Mouse (Mus musculus): Measurements from ENCODE around the gene Nln.

The Nln gene

GRCm38 (mm10) chr13:104109288-104109815, at the start of gene Nln, which contains the start of gene Sgtb:
Gene Nln, minus strand, starts transcription at chr13:104109614.
Gene Sgtb, plus strand, starts transcription at chr13:104109741.
- DNase-seq (ENCODE audit: low spot score in 2 of 2) = peak; percentile 70 to 71

- DNase-seq (ENCODE audit: low spot score in 2 of 2) = no peak
Measured at GRCm38 (mm10) chr13:104155686-104156085, 46.3 kb upstream of the Nln start.

GRCm38 (mm10) chr13:104155106-104155505, 45.7 kb upstream of the Nln start:
- no peak for DNase-seq (ENCODE audit: low spot score in 2 of 2)

DNA sequence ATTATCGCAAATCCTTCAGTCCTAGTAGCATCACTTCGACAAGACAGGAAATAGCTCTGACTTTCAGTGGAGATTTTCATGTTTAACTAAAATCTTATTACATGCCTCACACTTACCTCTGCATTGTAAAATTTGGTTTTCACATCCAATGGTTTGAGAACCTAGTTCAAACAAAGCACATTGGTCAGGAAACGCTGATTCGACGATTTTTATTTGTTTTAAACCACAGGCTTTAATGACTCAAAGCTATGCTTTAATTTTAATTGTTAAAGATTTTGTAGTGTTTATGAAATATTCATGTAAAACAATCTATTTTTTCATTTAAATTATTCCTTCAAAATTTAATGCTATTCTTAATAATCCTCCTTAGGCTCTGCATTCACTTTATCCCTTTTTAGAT, 44.8 kb upstream of the Nln start:
- no peak for DNase-seq (ENCODE audit: low spot score in 2 of 2)

DNA sequence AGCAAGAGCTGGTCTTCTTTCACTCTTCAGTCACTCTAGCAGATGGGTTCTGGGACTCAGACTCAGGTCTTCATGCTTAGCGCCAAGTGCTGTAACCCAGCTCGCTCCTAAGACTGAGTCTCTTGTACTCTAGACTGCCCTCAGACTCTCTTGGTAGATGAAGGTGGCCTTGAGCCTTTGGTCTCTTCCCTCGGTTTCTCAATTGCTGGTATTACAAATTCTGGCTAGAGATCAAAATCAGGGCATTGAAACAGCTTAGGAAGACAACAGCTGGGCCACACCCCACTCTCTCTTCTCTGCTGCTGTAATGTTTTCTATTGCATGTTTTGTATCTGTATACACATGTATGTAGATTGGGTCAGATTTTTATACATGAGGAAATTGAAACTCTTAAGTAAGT, 36.2 kb upstream of the Nln start:
- DNase-seq (ENCODE audit: low spot score in 2 of 2) = no peak

GRCm38 (mm10) chr13:104144871-104145270, 35.5 kb upstream of the Nln start:
- no peak for DNase-seq (ENCODE audit: low spot score in 2 of 2)

GRCm38 (mm10) chr13:104139369-104140209, 30.2 kb upstream of the Nln start:
- peak; percentile 69 to 77 for DNase-seq (ENCODE audit: low spot score in 2 of 2)

GRCm38 (mm10) chr13:104134510-104135085, 25.2 kb upstream of the Nln start:
- DNase-seq (ENCODE audit: low spot score in 2 of 2) = no peak

GRCm38 (mm10) chr13:104132561-104132960, 23.1 kb upstream of the Nln start:
- DNase-seq (ENCODE audit: low spot score in 2 of 2) = no peak

- no peak for DNase-seq (ENCODE audit: low spot score in 2 of 2)
Measured at GRCm38 (mm10) chr13:104123662-104124381, 14.4 kb upstream of the Nln start.

- no peak for DNase-seq (ENCODE audit: low spot score in 2 of 2)
Measured at GRCm38 (mm10) chr13:104122078-104122840, 12.8 kb upstream of the Nln start.

GRCm38 (mm10) chr13:104114827-104115226, 5.4 kb upstream of the Nln start:
- no peak for DNase-seq (ENCODE audit: low spot score in 2 of 2)

DNA sequence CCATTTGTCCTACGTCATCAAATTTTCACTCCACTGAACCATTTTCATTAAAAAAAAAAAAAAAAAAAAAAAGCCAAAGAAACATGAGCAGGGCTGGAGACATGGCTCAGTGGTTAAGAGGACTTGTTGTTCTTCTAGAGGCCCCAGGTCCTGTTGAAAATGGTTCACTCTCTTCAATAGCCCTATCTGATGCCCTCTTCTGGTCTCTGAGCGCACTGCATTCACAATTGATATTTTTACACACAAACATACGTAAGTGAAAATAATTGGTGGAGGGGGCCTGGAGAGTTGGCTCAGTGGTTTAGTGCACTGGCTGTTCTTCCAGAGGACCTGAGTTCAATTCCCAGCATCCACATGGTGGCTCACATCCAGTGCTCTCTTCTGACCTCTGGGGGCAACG, 4.4 kb upstream of the Nln start:
- DNase-seq (ENCODE audit: low spot score in 2 of 2) = no peak

DNA sequence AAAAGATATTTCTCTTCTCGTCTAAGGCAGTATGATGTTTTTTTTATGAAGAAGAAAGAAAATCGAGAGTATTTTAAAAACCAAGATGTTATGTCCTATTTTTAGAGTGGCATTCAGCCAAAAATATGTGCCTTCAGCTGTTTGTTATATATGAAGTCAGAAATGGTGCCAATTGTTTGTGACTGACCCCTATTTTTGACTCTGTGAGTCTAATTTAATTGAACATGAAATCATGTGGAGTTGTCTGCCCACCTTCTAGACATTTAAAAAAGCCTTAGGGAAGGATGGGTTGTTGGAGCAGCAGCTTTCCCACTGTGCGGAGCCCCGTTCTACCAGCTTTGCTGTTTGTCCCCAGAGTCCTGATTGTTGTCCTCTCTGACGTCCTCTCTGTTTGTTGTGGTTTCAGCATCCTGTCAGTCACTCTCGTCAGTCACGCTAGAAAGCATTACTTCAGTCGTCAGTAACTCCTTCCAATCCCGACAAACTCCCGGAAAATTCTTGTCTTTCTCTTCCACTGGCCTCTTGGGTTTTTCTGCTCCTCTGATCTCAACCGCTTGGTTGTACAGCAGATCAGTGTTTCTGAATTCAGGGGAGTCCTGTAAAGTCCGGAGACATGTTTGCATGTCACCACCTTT, 3.0 kb upstream of the Nln start:
- no peak for DNase-seq (ENCODE audit: low spot score in 2 of 2)

- DNase-seq (ENCODE audit: low spot score in 2 of 2) = no peak
Measured at GRCm38 (mm10) chr13:104110526-104110925, 1.1 kb upstream of the Nln start.

DNA sequence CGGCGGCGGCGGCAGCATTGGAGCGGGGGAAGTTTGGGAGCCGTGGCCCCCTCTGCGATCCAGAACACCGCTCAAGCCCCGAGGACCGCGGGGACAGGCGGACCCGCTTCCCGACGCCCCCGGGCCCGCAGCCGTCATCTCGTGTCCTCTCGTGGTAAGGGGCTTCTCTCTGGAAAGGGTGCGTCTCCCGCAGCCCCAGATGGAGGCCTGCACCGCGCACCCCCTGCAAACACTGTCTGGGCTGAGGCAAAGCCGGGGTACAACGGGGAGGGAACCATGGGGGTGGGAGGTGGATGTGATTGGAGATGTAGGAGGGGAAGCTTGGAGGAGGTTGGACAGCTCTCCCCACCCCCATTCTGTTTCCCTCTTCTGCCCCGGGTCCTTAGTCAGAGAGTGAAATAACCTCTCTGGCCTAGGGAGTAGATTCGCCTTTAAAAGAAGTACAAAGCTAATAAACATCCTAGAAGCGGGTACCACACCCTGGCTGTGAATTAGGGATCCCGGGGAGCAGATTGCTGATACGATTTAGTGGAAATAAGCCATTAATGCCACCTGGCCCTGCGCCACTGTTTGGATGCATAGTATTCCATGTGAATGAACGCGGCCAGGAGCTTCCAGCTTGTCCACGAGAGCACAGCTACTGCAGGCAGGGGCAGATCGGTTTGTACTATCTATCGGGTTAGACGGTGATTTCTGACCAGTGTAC, 555 bp upstream of the Nln start:
- peak; percentile 36 to 63 for DNase-seq (ENCODE audit: low spot score in 2 of 2)

DNA sequence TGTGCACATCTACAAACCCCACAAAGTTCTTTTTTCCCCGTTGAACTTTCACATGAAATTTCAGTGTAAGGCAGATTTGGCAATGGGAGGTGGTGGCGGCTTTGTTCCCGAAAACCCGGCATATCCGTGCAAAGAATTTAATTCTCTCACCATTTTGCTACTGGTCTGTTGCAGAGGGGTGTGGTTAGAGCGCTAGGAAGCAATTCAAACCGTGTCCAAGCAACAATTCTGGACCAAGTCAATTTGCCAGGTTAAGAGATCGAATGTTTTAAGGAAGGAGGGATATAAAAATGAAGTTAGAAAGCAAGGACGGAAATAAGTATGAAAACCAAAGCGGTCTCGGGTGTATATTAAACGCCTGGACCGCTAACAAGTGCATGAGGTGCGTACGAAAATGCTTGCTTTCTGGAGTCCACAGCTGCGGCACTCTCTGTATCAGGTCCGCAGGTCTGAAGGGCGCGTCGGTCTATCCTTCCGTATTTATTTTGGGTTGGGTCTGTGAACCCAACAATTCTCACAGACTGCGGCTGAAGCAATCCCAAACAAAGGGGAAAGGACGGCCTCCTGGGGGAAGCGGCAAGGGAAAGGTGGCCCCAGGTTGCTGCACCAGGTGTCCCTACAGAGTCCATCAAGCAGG, 645 bp downstream of the Nln start:
- DNase-seq (ENCODE audit: low spot score in 2 of 2) = no peak

GRCm38 (mm10) chr13:104101606-104102235, 7.7 kb downstream of the Nln start:
- DNase-seq (ENCODE audit: low spot score in 2 of 2) = no peak

DNA sequence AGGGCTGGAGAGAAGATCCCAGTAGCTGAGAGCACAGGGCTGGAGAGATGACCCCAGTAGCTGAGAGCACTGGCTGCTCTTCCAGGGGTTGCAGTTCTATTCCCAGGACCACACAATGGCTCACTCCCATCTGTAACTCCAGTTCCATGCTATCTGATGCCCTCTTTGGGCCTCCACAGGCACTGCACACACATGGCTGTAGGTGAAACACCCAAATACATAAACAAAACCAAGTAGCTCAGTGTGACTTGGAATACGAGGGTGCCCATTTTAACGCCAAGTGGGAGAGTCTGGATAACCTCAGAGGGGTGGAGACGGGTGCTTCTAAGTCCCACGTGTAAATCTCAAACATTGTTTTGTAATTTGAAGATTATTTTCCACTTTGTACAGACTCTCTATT, 9.0 kb downstream of the Nln start:
- DNase-seq (ENCODE audit: low spot score in 2 of 2) = no peak

- no peak for DNase-seq (ENCODE audit: low spot score in 2 of 2)
Measured at GRCm38 (mm10) chr13:104097190-104097589, 12.2 kb downstream of the Nln start.
